Mouse (Mus musculus) urinary bladder, adult 2 months (tissue): ENCODE measurements around the gene F11. TPM values are rescaled to one million over a fixed set of nuclear protein-coding genes. Genes with fewer than 3 reads are reported as not detected.
A peak's percentile ranks its signal among the peaks of the same experiment; 100 is the strongest.

ENCODE experiments used
- DNase-seq: peaks from one replicate; pipeline ENCODE4 v3.0.0; 2022; ENCODE audit warnings: low spot score
- polyA plus RNA-seq: library from polyadenylated mRNA; depleted of rRNA; stranded (reverse); fragments of >200 nt; gene quantifications from 2 replicates; pipeline ENCODE4 v1.2.3, GENCODE M21; 2012; rRNA removed

F11 gene
- polyA plus RNA-seq, 1 experiment = not detected

- DNase-seq = no peak
Observed at GRCm38 (mm10) chr8:45246307-45246706, 15.5 kb downstream of the F11 start.

DNA sequence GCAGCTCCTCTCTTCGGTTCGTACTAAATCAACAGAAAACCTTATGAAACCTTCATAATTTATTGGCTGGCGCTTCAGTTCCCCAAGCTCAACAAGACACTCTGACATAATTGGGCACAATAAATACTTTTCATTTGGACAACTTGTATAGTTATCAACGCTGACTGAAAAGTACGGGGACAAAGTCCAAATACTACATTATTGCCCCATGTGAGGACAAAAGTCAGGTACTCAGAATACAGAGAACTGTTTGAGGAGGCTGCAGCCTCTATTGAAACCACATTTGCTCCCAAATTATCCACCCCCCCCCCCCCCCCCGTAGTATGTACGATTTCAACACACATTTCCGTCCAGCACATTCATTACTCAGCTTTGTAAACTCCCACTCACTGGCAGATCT is 22.5 kb downstream of the F11 start:
- DNase-seq = no peak

GRCm38 (mm10) chr8:45238282-45238681 is 23.5 kb downstream of the F11 start:
- no peak for DNase-seq

GRCm38 (mm10) chr8:45236164-45236912 is 25.5 kb downstream of the F11 start:
- DNase-seq = peak; percentile 20

GRCm38 (mm10) chr8:45235228-45235627 is 26.6 kb downstream of the F11 start:
- DNase-seq = no peak

GRCm38 (mm10) chr8:45233256-45233655 is 28.6 kb downstream of the F11 start:
- no peak for DNase-seq

DNA sequence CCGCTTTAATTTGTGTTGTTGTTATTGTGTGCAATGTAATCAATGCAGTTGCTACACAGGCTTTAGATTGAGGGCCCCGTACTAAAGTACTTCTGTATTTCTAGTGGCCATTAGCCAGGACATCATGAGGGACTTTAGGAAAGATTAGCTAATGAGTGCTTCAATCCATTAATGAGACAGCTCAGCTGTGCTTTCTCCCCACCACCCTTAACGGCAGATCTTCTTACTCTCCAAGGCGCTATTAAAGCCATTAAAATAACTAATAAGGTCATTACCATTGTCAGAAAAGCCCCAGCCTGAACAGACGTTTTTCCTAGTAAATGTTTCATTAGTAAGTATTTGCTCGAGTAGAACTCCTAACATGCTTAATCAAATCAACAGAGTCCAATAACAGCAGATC is 59.4 kb downstream of the F11 start:
- no peak for DNase-seq

- DNase-seq = no peak
Observed at GRCm38 (mm10) chr8:45201605-45202004, 60.2 kb downstream of the F11 start.

GRCm38 (mm10) chr8:45197294-45197693 is 64.5 kb downstream of the F11 start:
- DNase-seq = no peak

- no peak for DNase-seq
Observed at GRCm38 (mm10) chr8:45195954-45196526, 65.8 kb downstream of the F11 start.

Other genes starting within 250 kb of the F11 start
- gene Mtnr1a, start 192.9 kb downstream of the F11 start, polyA plus RNA-seq = not detected in 2 replicates
- gene Klkb1, start 32.8 kb upstream of the F11 start, polyA plus RNA-seq = 0.01 and 0.03 TPM in 2 replicates
- not detected in 2 replicates for gene Gm45753, start 46.4 kb upstream of the F11 start, polyA plus RNA-seq
- 10.4 and 12.3 TPM in 2 replicates for gene Cyp4v3, start 71.2 kb upstream of the F11 start, polyA plus RNA-seq
- gene Fam149a, start 120.3 kb upstream of the F11 start, polyA plus RNA-seq = 16.5 and 21.2 TPM in 2 replicates
- gene Tlr3, start 149.0 kb upstream of the F11 start, polyA plus RNA-seq = 15.7 and 16.2 TPM in 2 replicates
- gene Sorbs2, start 245.8 kb upstream of the F11 start, polyA plus RNA-seq = 110 and 127 TPM in 2 replicates